Mouse (Mus musculus): Measurements from ENCODE around the gene H2-M5. TPM values are rescaled to one million over a fixed set of nuclear protein-coding genes. Genes with fewer than 3 reads are reported as not detected.
"Not testable (repeated sequence)": the region's sequence is repeated elsewhere in the genome, so short reads cannot be mapped to it uniquely, and the experiment has no call there.

Gene H2-M5
- 0.27 and 0.37 TPM in 2 replicates for polyA plus RNA-seq (2015; fragmentation: Nextera tagmentation; extraction: Ambion mirVana)

DNA sequence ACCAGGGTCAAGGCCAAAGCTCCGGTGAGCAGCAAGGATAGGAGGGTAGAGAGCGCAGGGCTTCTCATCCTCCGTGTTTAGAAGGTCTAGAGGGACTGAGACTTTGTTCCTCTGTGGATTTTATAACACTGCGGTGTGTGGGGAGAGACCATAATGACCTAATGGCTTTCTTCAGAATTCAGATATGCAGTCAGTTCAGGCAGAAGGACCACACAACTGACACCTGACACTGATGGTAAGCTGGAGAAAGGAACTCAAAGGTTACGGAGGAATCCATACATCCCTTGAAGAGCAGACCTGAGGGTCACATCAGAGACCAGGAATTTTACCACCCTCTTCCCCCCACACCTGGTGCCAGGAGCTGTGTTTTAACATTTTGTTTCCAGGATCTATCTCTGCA, at the start of gene H2-M5:
TSS of gene H2-M5 (minus strand) at position 101 of the 400 bp plus-strand sequence.
- no peak within 1 kb of the TSS for H3K9ac ChIP-seq
- H3K27me3 ChIP-seq (replicated peaks) = peaks cover 18% of the 10 kb centered on the region; the same call in 1 of the 2 replicates
- WGBS = 28% methylated on average over 5 of the region's 5 CpGs
- no peak; the same call in 1 of the 2 replicates for ATAC-seq (ENCODE audit: insufficient read depth, low FRiP score, low read depth)
- no peaks in the 10 kb centered on the region for H3K9me3 ChIP-seq
- peak within 1 kb of the TSS; percentile 39 for H3K4me2 ChIP-seq
- H3K36me3 ChIP-seq = no peaks in the 10 kb centered on the region
- H3K4me1 ChIP-seq = no peaks in the 10 kb centered on the region
- no peak within 1 kb of the TSS for H3K27ac ChIP-seq
- H3K4me3 ChIP-seq (replicated peaks) = peak within 1 kb of the TSS; percentile 14; the same call in 1 of the 2 replicates

DNA sequence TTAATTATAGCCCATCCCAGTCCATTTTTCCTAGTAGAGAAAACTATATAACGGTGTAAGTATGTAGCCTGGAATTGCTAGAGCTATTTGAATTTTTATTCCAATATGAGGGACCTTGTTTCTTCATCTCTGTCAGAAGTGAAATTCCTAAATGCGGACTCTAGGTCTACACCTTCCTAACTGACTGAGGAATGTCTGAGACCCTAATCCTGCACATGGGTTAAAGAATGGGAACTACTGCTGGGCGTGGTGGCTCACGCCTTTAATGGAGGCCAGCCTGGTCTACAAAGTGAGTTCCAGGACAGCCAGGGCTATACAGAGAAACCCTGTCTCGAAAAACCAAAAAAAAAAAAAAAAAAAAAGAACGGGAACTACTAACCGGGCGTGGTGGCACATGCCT, 39.8 kb upstream of the H2-M5 start:
- Histone ChIP-seq H3K4me2 (peak overlapping the region; percentile 56), H3K9ac (no peak overlapping the region), H3K36me3 (no peaks in the 10 kb centered on the region), H3K27me3 (replicated peaks) (no peaks in the 10 kb centered on the region), H3K4me1 (no peaks in the 10 kb centered on the region), H3K4me3 (replicated peaks) (peak overlapping the region; percentile 52), H3K27ac (peak overlapping the region; percentile 93), H3K9me3 (no peaks in the 10 kb centered on the region)
- ATAC-seq (ENCODE audit: insufficient read depth, low FRiP score, low read depth) = no peak
- 59% methylated on average over 8 of the region's 8 CpGs for WGBS

- Histone ChIP-seq H3K4me3 (replicated peaks) (peak overlapping the region; percentile 52), H3K4me1 (no peaks in the 10 kb centered on the region), H3K9ac (no peak overlapping the region), H3K9me3 (no peaks in the 10 kb centered on the region), H3K27me3 (replicated peaks) (no peaks in the 10 kb centered on the region), H3K27ac (peak overlapping the region; percentile 93), H3K36me3 (no peaks in the 10 kb centered on the region), H3K4me2 (peak overlapping the region; percentile 56)
- 0% methylated on average over 14 of the region's 14 CpGs for WGBS
- ATAC-seq (ENCODE audit: insufficient read depth, low FRiP score, low read depth) = peak; percentile 97
Measured at GRCm38 (mm10) chr17:37028683-37029120, 39.4 kb upstream of the H2-M5 start.

- no peak overlapping the region for H3K9ac ChIP-seq
- H3K27ac ChIP-seq = peak overlapping the region; percentile 93
- H3K4me1 ChIP-seq = no peaks in the 10 kb centered on the region
- no peaks in the 10 kb centered on the region for H3K9me3 ChIP-seq
- peak; percentile 40 for ATAC-seq (ENCODE audit: insufficient read depth, low FRiP score, low read depth)
- no peaks in the 10 kb centered on the region for H3K36me3 ChIP-seq
- WGBS = 8% methylated on average over 10 of the region's 10 CpGs
- H3K4me3 ChIP-seq (replicated peaks) = peak overlapping the region; percentile 52
- H3K27me3 ChIP-seq (replicated peaks) = no peaks in the 10 kb centered on the region
- H3K4me2 ChIP-seq = peak overlapping the region; percentile 56
Measured at GRCm38 (mm10) chr17:37028212-37028611, 38.9 kb upstream of the H2-M5 start.

DNA sequence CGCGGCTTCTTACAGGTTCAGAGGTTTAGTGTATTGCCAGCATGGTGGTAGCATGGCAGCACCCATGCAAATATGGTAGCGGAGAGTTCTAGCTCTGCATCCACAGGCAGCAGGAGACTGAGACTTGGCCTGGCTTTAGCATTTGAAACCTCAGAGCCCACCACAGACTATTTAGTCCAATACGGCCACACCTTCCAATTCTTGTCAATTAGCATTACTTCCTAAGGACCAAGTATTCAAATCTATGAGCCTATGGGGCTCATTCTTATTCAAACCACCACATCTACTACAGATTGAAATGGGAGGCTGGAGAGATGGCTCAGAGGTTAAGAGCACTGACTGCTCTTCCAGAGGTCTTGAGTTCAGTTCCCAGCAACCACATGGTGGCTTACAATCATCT, 38.1 kb upstream of the H2-M5 start:
- H3K4me1 ChIP-seq = no peaks in the 10 kb centered on the region
- H3K36me3 ChIP-seq = no peaks in the 10 kb centered on the region
- 97% methylated on average over 4 of the region's 4 CpGs for WGBS
- H3K9ac ChIP-seq = no peak overlapping the region
- H3K9me3 ChIP-seq = no peaks in the 10 kb centered on the region
- H3K27me3 ChIP-seq (replicated peaks) = no peaks in the 10 kb centered on the region
- H3K4me2 ChIP-seq = no peak overlapping the region
- ATAC-seq (ENCODE audit: insufficient read depth, low FRiP score, low read depth) = no peak
- no peak overlapping the region for H3K4me3 ChIP-seq (replicated peaks)
- peak overlapping the region; percentile 93; the same call in 1 of the 2 replicates for H3K27ac ChIP-seq

DNA sequence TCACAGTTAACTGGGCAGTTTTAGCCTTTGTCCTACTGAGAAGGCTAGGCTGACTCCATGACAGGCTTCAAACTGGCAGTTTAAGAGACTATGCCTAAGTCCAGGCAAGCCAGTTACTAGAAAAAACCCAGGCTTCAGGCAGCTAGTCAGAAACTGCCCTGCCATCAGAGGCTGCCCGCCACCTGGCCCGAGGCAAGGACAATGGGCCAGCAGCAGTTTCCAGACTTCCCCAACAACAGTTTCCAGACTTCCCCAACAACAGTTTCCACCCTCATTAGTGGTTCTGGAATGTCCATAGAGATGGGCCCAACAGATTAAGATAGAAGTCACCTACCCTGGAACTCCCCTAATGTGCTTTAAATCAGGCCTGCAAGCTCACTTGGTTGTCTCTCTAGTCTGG, 37.1 kb upstream of the H2-M5 start:
- Histone ChIP-seq H3K36me3 (no peaks in the 10 kb centered on the region), H3K27me3 (replicated peaks) (no peaks in the 10 kb centered on the region), H3K27ac (no peak overlapping the region), H3K4me3 (replicated peaks) (no peak overlapping the region), H3K4me2 (no peak overlapping the region), H3K4me1 (no peaks in the 10 kb centered on the region), H3K9ac (no peak overlapping the region), H3K9me3 (no peaks in the 10 kb centered on the region)
- 88% methylated on average over 2 of the region's 2 CpGs for WGBS
- no peak for ATAC-seq (ENCODE audit: insufficient read depth, low FRiP score, low read depth)

GRCm38 (mm10) chr17:37022628-37023576, 33.6 kb upstream of the H2-M5 start, which contains the start of gene Mog:
Mog (minus strand) TSS chr17:37023398.
- H3K4me2 ChIP-seq = no peak within 1 kb of the TSS
- H3K27ac ChIP-seq = no peak within 1 kb of the TSS
- no peaks in the 10 kb centered on the region for H3K36me3 ChIP-seq
- no peaks in the 10 kb centered on the region for H3K4me1 ChIP-seq
- no peak for ATAC-seq (ENCODE audit: insufficient read depth, low FRiP score, low read depth)
- no peaks in the 10 kb centered on the region for H3K27me3 ChIP-seq (replicated peaks)
- no peaks in the 10 kb centered on the region for H3K9me3 ChIP-seq
- no peak within 1 kb of the TSS for H3K9ac ChIP-seq
- WGBS = 65% methylated on average over 9 of the region's 9 CpGs
- H3K4me3 ChIP-seq (replicated peaks) = no peak within 1 kb of the TSS

DNA sequence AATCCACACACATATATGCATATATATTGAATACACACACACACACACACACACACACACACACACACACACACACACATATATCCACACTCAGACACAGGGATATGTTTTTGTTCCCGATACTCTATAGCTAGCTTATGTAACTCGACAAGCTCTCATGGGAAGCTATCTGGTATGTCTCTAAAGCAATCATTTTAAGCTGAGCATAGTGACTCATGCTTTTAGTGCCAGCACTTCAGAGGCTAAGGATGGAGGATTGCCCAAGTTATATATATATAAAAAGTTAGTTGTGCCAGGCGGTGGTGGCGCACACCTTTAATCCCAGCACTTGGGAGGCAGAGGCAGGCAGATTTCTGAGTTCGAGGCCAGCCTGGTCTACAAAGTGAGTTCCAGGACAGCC, 29.9 kb upstream of the H2-M5 start:
- H3K4me1 ChIP-seq; H3K36me3 ChIP-seq; H3K4me2 ChIP-seq; H3K9me3 ChIP-seq; H3K4me3 ChIP-seq (replicated peaks); H3K9ac ChIP-seq; H3K27ac ChIP-seq; H3K27me3 ChIP-seq (replicated peaks); ATAC-seq (ENCODE audit: insufficient read depth, low FRiP score, low read depth): not testable (repeated sequence)
- WGBS = 91% methylated on average over 5 of the region's 5 CpGs

DNA sequence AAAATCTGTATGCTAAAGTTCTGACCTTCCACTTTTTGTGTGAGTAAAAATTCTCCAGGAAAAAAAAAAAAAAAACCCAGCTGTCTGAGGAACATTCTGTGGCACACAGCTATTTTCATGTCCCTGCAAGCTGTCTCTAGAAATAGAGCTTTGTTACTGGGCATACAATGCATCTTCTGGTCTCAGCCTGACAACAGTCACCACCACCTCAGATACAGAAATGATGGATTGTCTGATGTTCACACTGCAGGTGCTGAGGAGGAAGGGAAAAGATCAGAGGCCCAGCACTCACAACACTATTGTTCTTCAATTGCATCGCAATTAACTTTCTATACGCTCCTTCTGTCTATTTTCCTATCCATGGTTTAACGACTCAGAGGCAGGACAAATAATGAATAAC, 29.0 kb upstream of the H2-M5 start:
- WGBS = 66% methylated on average over 3 of the region's 3 CpGs
- H3K9me3 ChIP-seq = no peaks in the 10 kb centered on the region
- H3K27ac ChIP-seq = no peak overlapping the region
- H3K4me1 ChIP-seq = no peaks in the 10 kb centered on the region
- H3K36me3 ChIP-seq = no peaks in the 10 kb centered on the region
- H3K4me2 ChIP-seq = no peak overlapping the region
- ATAC-seq (ENCODE audit: insufficient read depth, low FRiP score, low read depth) = no peak
- H3K27me3 ChIP-seq (replicated peaks) = no peaks in the 10 kb centered on the region
- no peak overlapping the region for H3K9ac ChIP-seq
- no peak overlapping the region for H3K4me3 ChIP-seq (replicated peaks)

DNA sequence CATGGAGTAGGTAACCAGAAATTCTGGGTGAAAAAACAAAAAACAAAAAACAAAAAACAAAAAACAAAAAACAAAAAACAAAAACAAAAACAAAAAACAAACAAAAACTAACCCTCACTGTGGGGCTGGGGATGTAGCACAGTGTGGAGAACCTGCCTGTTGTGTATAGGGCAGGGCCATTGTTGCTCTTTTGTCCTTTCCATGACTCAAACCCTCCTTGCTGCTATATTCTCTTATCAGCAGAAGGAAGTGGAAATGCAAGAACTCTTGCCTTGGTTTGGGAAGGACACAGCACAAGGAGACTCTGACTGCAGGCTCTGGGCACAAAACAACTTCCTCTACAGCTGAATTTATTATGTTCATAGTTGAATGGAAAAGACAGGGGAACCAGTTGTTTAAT, 27.0 kb upstream of the H2-M5 start:
- Histone ChIP-seq H3K27ac (no peak overlapping the region; the same call in 1 of the 2 replicates), H3K9me3 (no peaks in the 10 kb centered on the region), H3K36me3 (no peaks in the 10 kb centered on the region), H3K9ac (no peak overlapping the region), H3K4me1 (no peaks in the 10 kb centered on the region), H3K4me2 (no peak overlapping the region), H3K4me3 (replicated peaks) (no peak overlapping the region), H3K27me3 (replicated peaks) (no peaks in the 10 kb centered on the region)
- no peak for ATAC-seq (ENCODE audit: insufficient read depth, low FRiP score, low read depth)

- Histone ChIP-seq H3K36me3 (peaks cover 10% of the 10 kb centered on the region; the same call in 1 of the 2 replicates), H3K9ac (no peak overlapping the region), H3K4me1 (no peaks in the 10 kb centered on the region), H3K4me2 (no peak overlapping the region), H3K27me3 (replicated peaks) (no peaks in the 10 kb centered on the region), H3K9me3 (no peaks in the 10 kb centered on the region), H3K4me3 (replicated peaks) (no peak overlapping the region), H3K27ac (no peak overlapping the region)
- WGBS = 62% methylated on average over 5 of the region's 5 CpGs
- ATAC-seq (ENCODE audit: insufficient read depth, low FRiP score, low read depth) = no peak
Measured at GRCm38 (mm10) chr17:37012141-37012540, 22.8 kb upstream of the H2-M5 start.

DNA sequence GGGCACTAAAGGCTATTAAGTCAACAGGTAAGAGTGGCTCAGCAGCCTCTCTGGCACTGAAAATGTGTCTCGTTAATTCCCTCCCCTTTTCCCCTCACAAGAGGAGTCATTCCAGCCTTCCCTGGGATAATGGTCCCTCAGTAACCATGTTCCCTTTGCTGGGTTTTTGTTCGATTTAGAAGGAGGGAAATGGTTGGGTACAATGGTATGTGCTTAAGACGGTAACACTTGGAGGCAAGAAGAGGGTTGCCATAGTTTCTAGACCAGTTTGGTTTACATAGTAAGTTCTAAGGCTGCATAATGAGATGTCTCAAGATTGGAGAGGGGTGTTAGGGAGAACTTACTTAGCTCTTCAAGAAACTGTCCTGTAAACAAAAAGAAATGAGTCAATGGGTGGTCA, 22.4 kb upstream of the H2-M5 start:
- H3K4me3 ChIP-seq (replicated peaks) = no peak overlapping the region
- no peak overlapping the region for H3K27ac ChIP-seq

More for the DNA sequence above, 22.4 kb upstream of the H2-M5 start:
- Histone ChIP-seq H3K9me3 (no peaks in the 10 kb centered on the region), H3K36me3 (peaks cover 11% of the 10 kb centered on the region; the same call in 1 of the 2 replicates), H3K9ac (no peak overlapping the region), H3K4me1 (no peaks in the 10 kb centered on the region), H3K27me3 (replicated peaks) (no peaks in the 10 kb centered on the region), H3K4me2 (no peak overlapping the region)
- WGBS = 80% methylated on average over 3 of the region's 3 CpGs
- no peak for ATAC-seq (ENCODE audit: insufficient read depth, low FRiP score, low read depth)

All from stomach, embryonic 15.5 days (tissue).